Mouse (Mus musculus) liver, adult 2 months (tissue): ENCODE measurements around the gene Bptf.

Experiments
- CTCF ChIP-seq: fragments of 200-500 bp; IDR thresholded peaks from 2 replicates; pipeline ENCODE4 v1.5.1; 2011; ENCODE audit warnings: low read depth, low read length, control low read depth
- POLR2A ChIP-seq: fragments of 200-500 bp; IDR thresholded peaks from 2 replicates; pipeline ENCODE4 v1.6.1; 2011; ENCODE audit warnings: low read length, control low read depth; ENCODE audit not compliant: insufficient read depth; ENCODE audit errors: extremely low read depth

- TF ChIP-seq POLR2A = no peak
- TF ChIP-seq CTCF = no peak
Measured at GRCm38 (mm10) chr11:106999949-107000513, 131.9 kb downstream of the Bptf start.
